Mouse (Mus musculus) adrenal gland, adult 18-20 months (tissue): ENCODE measurements around the gene Panx3. TPM values are rescaled to one million over a fixed set of nuclear protein-coding genes. Genes with fewer than 3 reads are reported as not detected.

ENCODE experiments used
- DNase-seq, 2 experiments: peaks; one replicate each; pipeline ENCODE4 v3.0.0; 2021 to 2022; ENCODE audit warnings: low spot score in 2 of 2
- long read RNA-seq, 2 experiments: library from polyadenylated mRNA; stranded (forward); transcript quantifications; one replicate each; pipeline ENCODE4 v2.0.0; 2021
- total RNA-seq, 2 experiments: library from RNA; stranded (reverse); gene quantifications; 1 replicate in 1 of 2; 2 replicates in 1 of 2; pipeline ENCODE4 v1.2.3; 2021

Gene Panx3
- total RNA-seq: not detected
- long read RNA-seq, experiment 1: 0 reads
- long read RNA-seq, experiment 2: 0 reads

DNA sequence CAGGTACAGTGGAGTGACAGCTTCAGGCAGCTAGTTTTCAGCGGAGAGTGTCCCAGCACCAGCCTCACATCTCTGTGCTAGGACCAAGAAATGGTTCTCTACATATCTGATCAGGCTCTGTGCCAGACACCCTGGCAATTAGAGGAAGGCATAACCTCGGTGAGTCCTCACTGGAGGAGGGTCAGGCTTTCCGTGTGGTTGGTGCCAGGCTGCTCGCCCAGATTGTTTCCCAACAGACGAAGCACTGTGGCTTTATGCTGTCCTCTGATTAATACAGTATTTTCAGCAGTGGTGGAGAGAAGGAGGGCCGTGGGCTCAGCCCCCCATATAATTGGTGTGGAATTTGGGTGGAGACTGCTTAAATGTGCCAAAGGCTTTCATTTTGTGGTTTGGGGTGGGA lies at the start of gene Panx3:
Panx3 (minus strand) TSS at position 121 of the 400 bp plus-strand sequence.
- no peak for DNase-seq

GRCm38 (mm10) chr9:37716150-37716549 lies 47.1 kb upstream of the Panx3 start, which contains the start of gene Olfr160:
Gene Olfr160, minus strand, starts transcription at chr9:37716250.
- no peak for DNase-seq

DNA sequence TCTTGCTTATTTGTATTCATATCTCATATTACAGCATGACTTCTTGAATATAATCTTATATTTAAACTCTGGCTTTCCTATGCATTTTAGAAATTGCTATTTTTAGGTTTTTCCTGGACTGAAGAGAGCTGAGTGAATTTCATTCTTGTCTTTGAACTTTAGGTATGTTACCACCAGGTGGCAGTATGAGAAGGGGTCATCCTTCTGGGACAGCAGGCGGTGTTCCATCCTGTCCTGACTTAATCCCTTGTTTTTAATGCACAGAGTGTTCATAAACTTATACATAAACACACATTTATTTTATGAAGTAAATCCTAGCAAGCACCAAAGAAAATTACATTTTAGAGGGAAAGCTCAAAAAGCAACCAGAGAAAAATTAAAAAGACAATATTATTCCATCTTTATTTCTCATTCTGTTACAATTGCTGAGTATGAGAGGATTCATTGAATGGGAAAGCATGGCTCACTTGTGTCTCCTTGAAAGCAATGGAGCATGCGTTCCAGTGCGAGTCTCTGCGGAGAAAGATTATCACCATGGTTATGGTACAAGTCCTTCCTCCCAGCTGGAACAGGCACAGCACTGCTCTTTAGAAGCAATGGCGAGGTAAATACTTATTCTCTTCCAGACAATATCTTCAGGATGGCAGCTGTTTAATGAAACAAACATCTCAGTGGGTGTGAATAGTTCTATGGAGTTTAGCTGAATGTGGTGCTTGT lies 21.1 kb upstream of the Panx3 start:
- DNase-seq: no peak

GRCm38 (mm10) chr9:37687941-37688303 lies 18.9 kb upstream of the Panx3 start:
- DNase-seq: no peak

DNA sequence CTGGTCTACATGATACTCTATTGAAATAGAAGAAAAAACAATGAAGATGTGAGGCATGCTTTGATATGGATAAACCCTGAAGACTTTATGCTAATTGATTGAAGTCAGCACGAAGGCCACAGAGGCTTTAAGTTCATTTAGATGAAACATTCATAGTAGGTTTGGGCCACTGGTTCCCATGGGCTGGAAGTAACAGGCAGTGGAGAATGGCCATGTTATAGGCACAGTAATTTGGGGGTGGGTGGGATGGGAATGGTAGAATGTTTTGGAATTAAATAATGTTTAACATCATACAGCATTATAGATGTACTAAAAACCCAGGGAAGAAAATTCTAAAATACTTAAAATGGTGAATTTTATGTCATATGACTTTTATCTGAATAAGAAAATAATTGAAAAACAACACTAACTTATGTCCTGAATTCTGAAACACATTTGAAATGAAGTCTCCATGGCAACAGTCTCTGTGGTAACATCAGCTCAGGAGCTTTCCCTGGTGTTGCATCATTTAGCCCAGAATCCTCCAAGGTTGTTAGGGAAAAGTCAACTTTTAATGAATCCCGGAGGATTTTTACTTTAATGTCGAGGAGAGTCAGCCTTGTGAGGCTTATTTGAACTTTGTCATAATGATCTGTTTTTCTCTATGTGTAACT lies 18.4 kb upstream of the Panx3 start:
- no peak for DNase-seq

DNA sequence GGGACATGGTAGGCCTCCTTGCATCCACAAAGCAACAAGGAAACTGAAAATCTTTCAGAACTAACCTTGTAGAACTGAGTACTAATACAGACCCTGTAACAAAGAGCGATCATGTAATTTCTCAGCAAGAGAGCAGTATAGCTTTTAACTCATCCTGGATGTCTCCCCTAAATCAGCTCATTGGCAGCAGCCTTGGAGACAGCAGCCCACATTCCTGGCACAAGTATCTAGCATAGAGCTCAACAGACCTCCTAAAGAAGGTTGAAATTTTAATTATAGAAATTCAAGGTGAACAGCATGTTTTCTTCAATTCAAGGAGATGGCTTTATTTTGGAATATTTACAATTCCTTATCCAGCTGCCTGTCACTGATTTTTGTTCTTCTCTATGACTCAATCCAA lies 12.1 kb upstream of the Panx3 start:
- no peak for DNase-seq

DNA sequence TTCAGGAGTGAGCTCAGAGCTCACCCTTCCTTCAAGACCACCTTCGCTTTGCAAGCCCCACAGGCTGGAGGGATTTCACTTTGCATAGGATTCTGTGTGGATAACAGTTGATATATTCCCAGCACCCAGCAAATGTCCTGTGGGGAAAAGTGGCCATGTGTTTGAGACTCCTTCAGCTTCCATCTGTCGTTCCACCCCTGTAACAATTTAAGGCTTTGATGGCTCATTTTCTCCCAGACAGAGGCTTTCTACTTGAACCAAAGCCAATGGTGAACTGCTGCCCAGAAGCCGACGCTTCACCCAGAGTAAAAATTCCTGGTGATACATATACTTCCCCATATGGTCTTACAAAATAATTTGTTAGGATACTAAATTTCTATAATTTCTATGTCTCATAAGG lies 6.3 kb upstream of the Panx3 start:
- no peak for DNase-seq

- DNase-seq: no peak
These were observed 1.2 kb upstream of the Panx3 start for GRCm38 (mm10) chr9:37670261-37670660.

GRCm38 (mm10) chr9:37669678-37670077 lies 643 bp upstream of the Panx3 start:
- no peak for DNase-seq

GRCm38 (mm10) chr9:37666045-37666444 lies 3.0 kb downstream of the Panx3 start:
- DNase-seq: no peak

- no peak for DNase-seq
These were observed 4.4 kb downstream of the Panx3 start for GRCm38 (mm10) chr9:37664604-37665003.

GRCm38 (mm10) chr9:37663210-37663609 lies 5.8 kb downstream of the Panx3 start:
- DNase-seq: no peak

- no peak for DNase-seq
These were observed 9.6 kb downstream of the Panx3 start for GRCm38 (mm10) chr9:37659413-37659812.

GRCm38 (mm10) chr9:37656931-37657481 lies 12.0 kb downstream of the Panx3 start, which contains the start of gene Tbrg1:
Gene Tbrg1, minus strand, starts transcription at chr9:37657312.
- DNase-seq: peak; percentile 76 to 81

DNA sequence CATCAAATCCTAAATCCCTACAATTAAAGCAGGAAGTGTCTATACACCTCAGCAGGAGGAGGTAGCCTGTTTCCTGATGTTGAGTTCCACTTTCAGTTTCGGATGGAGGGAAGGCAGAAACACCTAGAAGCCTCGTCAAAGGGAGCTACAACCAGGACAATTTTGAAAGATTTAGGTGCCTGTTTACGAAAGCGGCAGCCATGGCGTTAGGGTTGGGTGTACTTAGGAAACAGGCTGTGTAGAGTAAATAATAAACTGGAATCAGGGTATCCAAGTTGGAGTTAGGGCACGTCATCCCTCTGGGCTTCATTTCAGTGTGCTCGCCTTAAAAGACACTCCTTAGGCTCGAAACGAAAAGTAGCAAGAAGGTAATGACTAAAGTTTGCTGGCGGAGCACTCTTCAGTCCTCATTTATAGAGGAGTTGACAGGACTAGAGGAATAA lies 12.6 kb downstream of the Panx3 start:
- DNase-seq: peak in 1 of 2 experiments; percentile 17

GRCm38 (mm10) chr9:37655961-37656360 lies 13.1 kb downstream of the Panx3 start:
- DNase-seq: no peak

DNA sequence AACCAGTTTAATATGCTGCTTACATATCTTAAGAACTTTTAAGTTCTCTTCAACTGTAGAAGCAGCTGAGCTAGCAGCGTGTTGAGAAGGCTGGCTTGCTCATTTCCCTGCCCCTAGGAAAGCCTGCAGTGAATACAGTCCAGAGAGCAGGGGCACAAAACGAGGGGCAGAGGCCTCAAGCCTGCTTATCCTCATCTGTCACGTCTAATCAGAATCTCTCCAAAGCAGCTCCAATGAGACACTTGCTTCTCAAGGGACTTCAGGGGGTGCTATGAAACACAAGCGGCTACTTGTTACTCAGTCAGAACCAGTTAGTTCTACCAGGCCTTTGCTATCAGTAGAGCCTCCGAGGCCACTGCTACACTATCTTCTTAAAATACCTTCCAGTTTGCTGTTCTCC lies 15.2 kb downstream of the Panx3 start:
- no peak for DNase-seq

DNA sequence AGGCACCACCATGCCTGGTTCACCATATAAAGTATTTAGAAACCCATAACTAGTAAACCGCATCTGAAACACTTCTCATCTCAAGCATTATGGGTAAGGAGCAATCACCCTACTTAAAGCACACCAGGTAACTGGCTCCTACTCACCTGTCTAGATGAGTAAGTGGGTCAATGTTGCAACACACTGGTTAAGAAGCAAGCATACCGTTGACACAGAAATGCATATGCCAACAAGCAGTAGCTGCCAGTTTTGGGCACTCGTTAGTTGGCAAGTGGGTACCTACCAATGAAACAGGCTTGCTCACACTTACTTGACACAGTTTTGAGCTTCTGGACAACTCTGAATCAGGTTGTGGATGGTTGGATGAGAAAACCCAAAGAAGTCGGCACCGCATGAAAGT lies 18.4 kb downstream of the Panx3 start:
- DNase-seq: no peak

DNA sequence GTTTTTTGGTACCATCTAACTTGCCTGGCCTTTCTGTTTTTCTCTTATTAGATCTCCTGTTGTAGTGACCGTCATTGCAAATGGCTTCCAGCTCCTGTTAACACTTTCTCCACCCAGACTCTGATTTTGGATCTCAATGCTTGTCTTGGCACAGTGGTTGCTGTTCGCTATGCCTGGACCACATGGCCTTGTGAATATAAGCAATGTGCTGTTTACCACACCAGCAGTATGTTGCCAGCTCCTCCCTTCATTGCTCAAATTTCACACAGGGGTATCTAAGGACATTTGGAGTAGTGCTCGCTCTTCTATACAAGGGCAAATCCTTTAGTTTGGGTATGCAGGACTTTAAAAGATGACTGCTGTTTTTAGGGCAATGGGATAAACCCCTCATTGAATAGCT lies 22.8 kb downstream of the Panx3 start:
- no peak for DNase-seq

- no peak for DNase-seq
These were observed 30.3 kb downstream of the Panx3 start for GRCm38 (mm10) chr9:37638721-37639120.

- DNase-seq: no peak
These were observed 32.1 kb downstream of the Panx3 start for GRCm38 (mm10) chr9:37636800-37637542.

DNA sequence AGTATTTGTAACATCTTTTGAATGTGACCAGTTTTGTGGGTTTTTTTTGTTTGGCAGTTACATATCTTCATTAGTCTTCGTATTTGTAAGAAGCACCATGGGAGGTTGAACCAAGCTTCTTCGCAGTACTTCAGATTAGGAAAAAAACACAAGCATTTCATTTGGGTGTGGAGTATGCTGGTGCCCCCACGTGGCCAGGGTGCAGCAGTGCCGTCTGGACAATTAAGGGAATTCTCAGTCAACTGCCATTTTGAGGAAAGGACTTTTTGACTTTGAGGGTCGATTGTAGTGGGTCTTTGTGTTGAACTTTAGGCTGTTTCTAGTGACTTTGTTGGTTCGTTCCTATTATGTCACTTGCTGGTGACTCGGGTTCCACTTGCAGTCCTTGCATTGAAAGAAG lies 32.7 kb downstream of the Panx3 start:
- peak; percentile 32 to 56 for DNase-seq
